Mouse (Mus musculus) cerebellum, adult 2 months (tissue): ENCODE results near the gene Gal3st2b.
"Not testable (repeated sequence)": the region's sequence is repeated elsewhere in the genome, so short reads cannot be mapped to it uniquely, and the experiment has no call there.

ENCODE experiments used
- CTCF ChIP-seq: fragments of 200-500 bp; IDR thresholded peaks from 2 replicates; pipeline ENCODE4 v1.5.1; 2011; ENCODE audit warnings: low read depth, mild to moderate bottlenecking, control low read depth, low read length, moderate library complexity, borderline replicate concordance; ENCODE audit not compliant: insufficient read depth
- POLR2A ChIP-seq: fragments of 200-500 bp; IDR thresholded peaks from 2 replicates; pipeline ENCODE4 v1.6.1; 2011; ENCODE audit warnings: low read length, control low read depth, borderline replicate concordance; ENCODE audit not compliant: insufficient read depth

- TF ChIP-seq CTCF, POLR2A: not testable (repeated sequence)
These were observed 52.7 kb downstream of the Gal3st2b start for GRCm38 (mm10) chr1:93970797-93971196.
